25 mouse cellular contexts compared by ENCODE assay signal in the genomic region with DNA sequence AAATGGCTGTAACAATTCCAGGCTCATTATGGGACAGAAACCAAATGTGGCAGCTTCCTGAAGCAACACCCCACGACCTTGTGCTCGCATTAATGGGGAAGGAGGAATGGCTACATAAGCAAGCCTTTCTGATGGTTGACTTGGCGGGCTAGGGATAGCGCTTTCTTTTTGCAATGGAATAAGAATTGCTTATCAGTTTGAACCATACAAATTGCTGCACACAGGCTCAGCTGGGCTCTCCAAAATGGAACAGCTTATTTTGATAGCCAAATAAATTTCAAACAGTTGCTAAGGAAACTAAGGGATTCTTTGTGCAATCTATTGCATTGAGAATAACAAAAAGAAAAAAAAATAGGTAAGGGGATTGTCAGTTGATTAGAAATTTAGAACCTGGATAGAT.
"Had no signal": no experiment of that assay in that cellular context is flagged by ENCODE, and none has a peak within 500 bp of the region (broad histone marks: within the 10 kb centered on the region; RNA-seq: fewer than 3 reads in every experiment).

No protein-coding gene starts in this region.

- H3K9ac ChIP-seq: heart, embryonic 12.5 days; hindbrain, embryonic 13.5 days; hindbrain, embryonic 15.5 days; kidney, embryonic 15.5 days; limb, embryonic 13.5 days; limb, embryonic 15.5 days; liver, embryonic 12.5 days; liver, embryonic 14.5 days had no signal

- DNase-seq: gastrocnemius, adult 2 months; gastrocnemius, postnatal 10 days; gastrocnemius, postnatal 25 days; heart, adult 18-20 months; heart, postnatal 10 days; kidney, adult 11 months; kidney, adult 2 months; kidney, adult 9 months; kidney, postnatal 14 days; kidney, postnatal 36 days; layer of hippocampus, adult 9-11 months; layer of hippocampus, postnatal 36 days; left cerebral cortex, postnatal 4 days had no signal

- H3K4me2 ChIP-seq: heart, embryonic 12.5 days; hindbrain, embryonic 13.5 days; hindbrain, embryonic 15.5 days; kidney, embryonic 15.5 days; limb, embryonic 13.5 days; limb, embryonic 15.5 days; liver, embryonic 12.5 days had no signal

- H3K36me3 ChIP-seq: heart, embryonic 12.5 days; hindbrain, embryonic 13.5 days; hindbrain, embryonic 15.5 days; limb, embryonic 15.5 days; liver, embryonic 12.5 days had no signal

- H3K27me3 ChIP-seq: hindbrain, embryonic 15.5 days; kidney, embryonic 15.5 days; limb, embryonic 13.5 days; limb, embryonic 15.5 days; liver, embryonic 12.5 days had no signal

- H3K9me3 ChIP-seq: heart, embryonic 10.5 days; heart, embryonic 12.5 days; hindbrain, embryonic 13.5 days; hindbrain, embryonic 15.5 days; kidney, embryonic 15.5 days; limb, embryonic 13.5 days; limb, embryonic 15.5 days; liver, embryonic 12.5 days had no signal

- H3K4me3 ChIP-seq: gastrocnemius, adult 2 months; heart, embryonic 10.5 days; heart, embryonic 12.5 days; hindbrain, embryonic 13.5 days; hindbrain, embryonic 15.5 days; kidney, embryonic 15.5 days; limb, embryonic 13.5 days; limb, embryonic 15.5 days; liver, embryonic 12.5 days had no signal

- H3K27ac ChIP-seq: gastrocnemius, adult 2 months; heart, embryonic 10.5 days; hindbrain, embryonic 13.5 days; hindbrain, embryonic 15.5 days; hindbrain, postnatal 0 days; kidney, embryonic 15.5 days; kidney, postnatal 0 days; limb, embryonic 13.5 days; limb, embryonic 15.5 days; liver, embryonic 12.5 days; liver, embryonic 14.5 days had no signal

- H3K4me1 ChIP-seq: heart, embryonic 10.5 days; hindbrain, embryonic 13.5 days; hindbrain, embryonic 15.5 days; kidney, embryonic 15.5 days; liver, embryonic 12.5 days had no signal

- ATAC-seq: hindbrain, postnatal 0 days; intestine, embryonic 16.5 days; liver, embryonic 12.5 days had no signal
